ENCODE assay signal across 8 mouse cellular contexts in genomic region chr1:162548917-162549613, GRCm38 (mm10). TPM values are rescaled to one million over a fixed set of nuclear protein-coding genes. Genes with fewer than 3 reads are reported as not detected.
A peak's percentile ranks its signal among the peaks of the same experiment; 100 is the strongest.
DNase-seq lines count a peak whose midpoint lies in the region; ATAC-seq and TF ChIP-seq lines count a peak whose summit lies in the region.

No protein-coding gene starts in this region.

- H3K4me3 ChIP-seq in left cerebral cortex, adult 2 months, result peak overlapping the region; percentile 87
- H3K4me3 ChIP-seq in embryonic facial prominence, embryonic 12.5 days, result peak overlapping the region; percentile 60
- peak overlapping the region; percentile 68 for H3K4me3 ChIP-seq in intestine, embryonic 15.5 days (replicated peaks)
- peak overlapping the region; percentile 73 for H3K4me3 ChIP-seq in neural tube, embryonic 13.5 days

- no peak for TF ChIP-seq CTCF in left cerebral cortex, adult 2 months (IDR thresholded peaks at IDR 0.05)

- WGBS in embryonic facial prominence, embryonic 12.5 days, result 72% methylated on average over 10 of the region's 10 CpGs
- WGBS in intestine, embryonic 15.5 days, result 61% methylated on average over 10 of the region's 10 CpGs
- WGBS in neural tube, embryonic 13.5 days, result 71% methylated on average over 10 of the region's 10 CpGs

- H3K4me2 ChIP-seq in embryonic facial prominence, embryonic 12.5 days (replicated peaks), result peak overlapping the region; percentile 83
- peak overlapping the region; percentile 81 for H3K4me2 ChIP-seq in intestine, embryonic 15.5 days (replicated peaks)
- peak overlapping the region; percentile 91 for H3K4me2 ChIP-seq in neural tube, embryonic 13.5 days

- no peak for ATAC-seq in embryonic facial prominence, embryonic 12.5 days (ENCODE audit: insufficient number of reproducible peaks, insufficient read depth, low FRiP score, low TSS enrichment)
- ATAC-seq in intestine, embryonic 15.5 days, result no peak
- ATAC-seq in neural tube, embryonic 13.5 days (ENCODE audit: low read depth), result peak; percentile 17; the same call in 1 of the 2 replicates

- H3K4me1 ChIP-seq in embryonic facial prominence, embryonic 12.5 days, result 0 out of 2 replicates have a peak, but pooled peaks cover 6% of the 10 kb centered on the region
- H3K4me1 ChIP-seq in intestine, embryonic 15.5 days (replicated peaks), result no peaks in the 10 kb centered on the region; the same call in 1 of the 2 replicates
- H3K4me1 ChIP-seq in neural tube, embryonic 13.5 days (replicated peaks), result peaks cover 19% of the 10 kb centered on the region

- H3K9me3 ChIP-seq in embryonic facial prominence, embryonic 12.5 days, result no peaks in the 10 kb centered on the region
- no peaks in the 10 kb centered on the region for H3K9me3 ChIP-seq in intestine, embryonic 15.5 days
- H3K9me3 ChIP-seq in neural tube, embryonic 13.5 days, result no peaks in the 10 kb centered on the region

- DNase-seq in left cerebral cortex, adult 2 months (ENCODE audit: extremely low spot score in 1 of 2, low spot score in 2 of 2), result no peak
- DNase-seq in left cerebral cortex, postnatal 25 days (ENCODE audit: low spot score in 2 of 2), result no peak
- no peak for DNase-seq in gastrocnemius, postnatal 10 days
- no peak for DNase-seq in cerebellum, adult 11 months
- no peak for DNase-seq in cerebellum, adult 18-20 months

- H3K27me3 ChIP-seq in embryonic facial prominence, embryonic 12.5 days, result no peaks in the 10 kb centered on the region
- H3K27me3 ChIP-seq in intestine, embryonic 15.5 days (replicated peaks), result no peaks in the 10 kb centered on the region
- H3K27me3 ChIP-seq in neural tube, embryonic 13.5 days, result no peaks in the 10 kb centered on the region

- intact Hi-C loops in left cerebral cortex, adult 2 months (cut with DNase I), result loop anchor here (1.0 to 10.0 kb wide), 3 partner anchors 21 to 1698 kb away; partner anchors contain the start of genes 4930558K02Rik, Slc19a2 and Vamp4
- intact Hi-C loops in left cerebral cortex, postnatal 25 days (cut with DNase I), result loop anchor here (1.0 to 5.0 kb wide), 5 partner anchors 21 to 193 kb away; partner anchors contain the start of genes Dnm3 and Vamp4

- peaks cover 22% of the 10 kb centered on the region for H3K36me3 ChIP-seq in embryonic facial prominence, embryonic 12.5 days
- H3K36me3 ChIP-seq in intestine, embryonic 15.5 days, result peaks cover 12% of the 10 kb centered on the region
- peaks cover 23% of the 10 kb centered on the region for H3K36me3 ChIP-seq in neural tube, embryonic 13.5 days

- peak overlapping the region; percentile 66 for H3K9ac ChIP-seq in embryonic facial prominence, embryonic 12.5 days
- peak overlapping the region; percentile 52 for H3K9ac ChIP-seq in intestine, embryonic 15.5 days
- H3K9ac ChIP-seq in neural tube, embryonic 13.5 days, result peak overlapping the region; percentile 70

- H3K27ac ChIP-seq in left cerebral cortex, adult 2 months, result peak overlapping the region; percentile 75
- peak overlapping the region; percentile 77 for H3K27ac ChIP-seq in embryonic facial prominence, embryonic 12.5 days
- H3K27ac ChIP-seq in intestine, embryonic 15.5 days, result no peak overlapping the region; the same call in 1 of the 2 replicates
- H3K27ac ChIP-seq in neural tube, embryonic 13.5 days (replicated peaks), result peak overlapping the region; percentile 85

RNA-seq across cellular contexts. Expression of gene Mettl13, which starts 0.7 kb away (rescaled TPM):
- 10 to 100 TPM; 10.3 to 12.6 TPM for total RNA-seq in left cerebral cortex, adult 2 months (2021)
- total RNA-seq in left cerebral cortex, postnatal 25 days (2021), result 10 to 100 TPM; 10.5 to 10.7 TPM
- 30.2 and 32.6 TPM in 2 replicates for polyA plus RNA-seq in embryonic facial prominence, embryonic 12.5 days (2016; fragmentation: Nextera tagmentation; extraction: Ambion mirVana)
- 21.1 and 22.0 TPM in 2 replicates for polyA plus RNA-seq in intestine, embryonic 15.5 days (2015; fragmentation: Nextera tagmentation; extraction: Ambion mirVana)
- polyA plus RNA-seq in neural tube, embryonic 13.5 days (2015; fragmentation: Nextera tagmentation; extraction: Ambion mirVana), result 17.1 and 17.2 TPM in 2 replicates
- 1 to 10 TPM; 7.0 to 8.6 TPM for total RNA-seq in gastrocnemius, postnatal 10 days (2021)

RNA-seq across cellular contexts. Expression of gene Vamp4, which starts 21.2 kb away (rescaled TPM):
- total RNA-seq in left cerebral cortex, adult 2 months (2021), result 100 to 1,000 TPM; 107 to 108 TPM
- total RNA-seq in left cerebral cortex, postnatal 25 days (2021), result 100 to 1,000 TPM; 111 TPM
- 77.0 and 79.8 TPM in 2 replicates for polyA plus RNA-seq in embryonic facial prominence, embryonic 12.5 days (2016; fragmentation: Nextera tagmentation; extraction: Ambion mirVana)
- polyA plus RNA-seq in intestine, embryonic 15.5 days (2015; fragmentation: Nextera tagmentation; extraction: Ambion mirVana), result 45.1 and 53.4 TPM in 2 replicates
- polyA plus RNA-seq in neural tube, embryonic 13.5 days (2015; fragmentation: Nextera tagmentation; extraction: Ambion mirVana), result 80.2 and 80.4 TPM in 2 replicates
- 10 to 100 TPM; 18.5 to 22.3 TPM for total RNA-seq in gastrocnemius, postnatal 10 days (2021)

Comparison
In these comparisons a context has a peak if more than half of its experiments do, and no peak if none do; other contexts are left out.
1. RNA of gene Vamp4, which starts 21.2 kb away (total RNA-seq): 111 TPM in left cerebral cortex, postnatal 25 days and 107 to 108 TPM in left cerebral cortex, adult 2 months; 18.5 to 22.3 TPM in gastrocnemius, postnatal 10 days; every median in the first group is over 4 times any median in the second.
2. Peak in every context shown above with its lines, with median percentiles within 50 percentile points of each other: H3K4me3 ChIP-seq, H3K4me2 ChIP-seq and H3K9ac ChIP-seq.